Comparison of ENCODE assay signal across 20 mouse cellular contexts in the genomic region with DNA sequence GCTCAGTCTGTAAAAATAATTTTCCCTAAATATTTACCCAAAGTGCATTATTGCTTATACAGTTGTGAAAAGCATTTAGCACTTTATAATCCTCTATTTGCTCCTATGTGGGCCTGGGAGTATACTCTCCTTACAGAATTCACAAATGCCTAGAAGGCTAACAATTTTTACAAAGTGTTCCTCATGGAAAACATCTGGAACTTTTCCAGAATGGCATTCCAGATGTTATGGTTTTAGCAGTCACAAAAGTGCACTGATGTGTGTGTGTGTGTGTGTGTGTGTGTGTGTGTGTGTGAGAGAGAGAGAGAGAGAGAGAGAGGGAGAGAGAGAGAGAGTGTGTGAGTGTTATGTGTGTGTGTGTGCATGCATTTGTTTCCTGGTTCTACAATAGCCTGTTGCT.
DNase-seq lines count a peak whose midpoint lies in the region; ATAC-seq and TF ChIP-seq lines count a peak whose summit lies in the region.
"Had no signal": no experiment of that assay in that cellular context is flagged by ENCODE, and none has a peak within 500 bp of the region (broad histone marks: within the 10 kb centered on the region; RNA-seq: fewer than 3 reads in every experiment).

No protein-coding gene starts in this region.

- H3K4me2 ChIP-seq in embryonic facial prominence, embryonic 11.5 days (ENCODE audit: low read depth, low read length): no peak overlapping the region
- H3K4me2 ChIP-seq in limb, embryonic 14.5 days (replicated peaks; ENCODE audit: low read depth, low read length, severe bottlenecking): no peak overlapping the region
- H3K4me2 ChIP-seq: forebrain, embryonic 15.5 days; heart, embryonic 11.5 days; heart, embryonic 15.5 days; hindbrain, embryonic 13.5 days had no signal

- no peak overlapping the region for H3K4me3 ChIP-seq in embryonic facial prominence, embryonic 11.5 days (ENCODE audit: low read depth, low read length)
- no peak overlapping the region for H3K4me3 ChIP-seq in limb, embryonic 10.5 days
- H3K4me3 ChIP-seq in limb, embryonic 14.5 days (replicated peaks; ENCODE audit: low read length): no peak overlapping the region
- H3K4me3 ChIP-seq: forebrain, embryonic 15.5 days; heart, adult 2 months; heart, embryonic 15.5 days; hindbrain, embryonic 13.5 days had no signal

- TF ChIP-seq POLR2A in limb, embryonic 14.5 days (IDR thresholded peaks at IDR 0.05; ENCODE audit: borderline replicate concordance, extremely low read depth, insufficient read depth, insufficient read length): no peak

- H3K4me1 ChIP-seq in embryonic facial prominence, embryonic 11.5 days (ENCODE audit: control insufficient read depth, insufficient read depth, low read length): no peaks in the 10 kb centered on the region; the same call in 1 of the 2 replicates
- peaks cover 61% of the 10 kb centered on the region for H3K4me1 ChIP-seq in limb, embryonic 10.5 days
- peaks cover 42% of the 10 kb centered on the region for H3K4me1 ChIP-seq in limb, embryonic 14.5 days (ENCODE audit: control insufficient read depth, insufficient read depth, low read length)
- H3K4me1 ChIP-seq: forebrain, embryonic 15.5 days; heart, embryonic 15.5 days; hindbrain, embryonic 13.5 days had no signal

- H3K27me3 ChIP-seq in embryonic facial prominence, embryonic 11.5 days (ENCODE audit: control insufficient read depth, insufficient read depth, low read length): no peaks in the 10 kb centered on the region
- H3K27me3 ChIP-seq in limb, embryonic 10.5 days (ENCODE audit: low read depth, poor library complexity, severe bottlenecking): no peaks in the 10 kb centered on the region
- H3K27me3 ChIP-seq in limb, embryonic 14.5 days (ENCODE audit: control insufficient read depth, insufficient read depth, low read length): no peaks in the 10 kb centered on the region
- H3K27me3 ChIP-seq: forebrain, embryonic 15.5 days; heart, embryonic 15.5 days; hindbrain, embryonic 13.5 days had no signal

- no peaks in the 10 kb centered on the region for H3K36me3 ChIP-seq in embryonic facial prominence, embryonic 11.5 days (replicated peaks; ENCODE audit: control insufficient read depth, insufficient read depth, low read depth, low read length)
- H3K36me3 ChIP-seq in limb, embryonic 10.5 days: no peaks in the 10 kb centered on the region
- no peaks in the 10 kb centered on the region for H3K36me3 ChIP-seq in limb, embryonic 14.5 days (ENCODE audit: control insufficient read depth, insufficient read depth, low read length)
- H3K36me3 ChIP-seq: forebrain, embryonic 15.5 days; heart, embryonic 15.5 days; hindbrain, embryonic 13.5 days had no signal

- no peaks in the 10 kb centered on the region for H3K9me3 ChIP-seq in embryonic facial prominence, embryonic 11.5 days (replicated peaks; ENCODE audit: control insufficient read depth, low read length)
- H3K9me3 ChIP-seq in limb, embryonic 10.5 days (replicated peaks): no peaks in the 10 kb centered on the region
- no peaks in the 10 kb centered on the region for H3K9me3 ChIP-seq in limb, embryonic 14.5 days (ENCODE audit: control insufficient read depth, low read length)
- H3K9me3 ChIP-seq: forebrain, embryonic 15.5 days; heart, embryonic 15.5 days; hindbrain, embryonic 13.5 days had no signal

- ATAC-seq in embryonic facial prominence, embryonic 11.5 days (replicated peaks; ENCODE audit: insufficient number of reproducible peaks, low FRiP score, low TSS enrichment, low read depth): no peak
- ATAC-seq in limb, embryonic 14.5 days (ENCODE audit: low FRiP score, low read depth): peak; percentile 48; the same call in 1 of the 2 replicates
- ATAC-seq in CD4-positive, CD25-positive, alpha-beta regulatory T cell, adult 4 months: no peak
- ATAC-seq: forebrain, embryonic 15.5 days; hindbrain, postnatal 0 days had no signal

- DNase-seq in NIH3T3 (ENCODE audit: low read depth): peak; percentile 46
- peak; percentile 68 for DNase-seq in embryonic facial prominence, embryonic 11.5 days (ENCODE audit: low spot score)
- DNase-seq in limb, embryonic 10.5 days (ENCODE audit: low spot score): no peak
- DNase-seq in limb, embryonic 14.5 days (ENCODE audit: low spot score): peak; percentile 55
- no peak for DNase-seq in layer of hippocampus, adult 9-10 months (ENCODE audit: low spot score)
- no peak for DNase-seq in cerebellum, postnatal 14 days
- DNase-seq: adrenal gland, adult 8-10 months; adrenal gland, postnatal 36 days; cerebellum, adult 2 months; cerebellum, postnatal 10 days; embryo, embryonic 11 days; gastrocnemius, postnatal 10 days; heart, adult 2 months; heart, postnatal 14 days had no signal

- no peak overlapping the region for H3K9ac ChIP-seq in embryonic facial prominence, embryonic 11.5 days (replicated peaks; ENCODE audit: low read length)
- no peak overlapping the region for H3K9ac ChIP-seq in limb, embryonic 14.5 days (ENCODE audit: low read depth, low read length, severe bottlenecking)
- H3K9ac ChIP-seq: forebrain, embryonic 15.5 days; heart, embryonic 15.5 days; hindbrain, embryonic 13.5 days had no signal

- H3K27ac ChIP-seq in embryonic facial prominence, embryonic 11.5 days (replicated peaks; ENCODE audit: low read depth, low read length): no peak overlapping the region
- peak overlapping the region; percentile 88 for H3K27ac ChIP-seq in limb, embryonic 10.5 days
- no peak overlapping the region for H3K27ac ChIP-seq in limb, embryonic 14.5 days (replicated peaks; ENCODE audit: low read depth, low read length)
- H3K27ac ChIP-seq: forebrain, embryonic 15.5 days; heart, adult 2 months; heart, embryonic 15.5 days; hindbrain, embryonic 13.5 days; hindbrain, postnatal 0 days had no signal

Comparison
In these comparisons a context has a peak if more than half of its experiments do, and no peak if none do; other contexts are left out.
1. DNase-seq: peak in NIH3T3 (single experiment), embryonic facial prominence, embryonic 11.5 days (single experiment) and limb, embryonic 14.5 days (single experiment); none in limb, embryonic 10.5 days (single experiment), layer of hippocampus, adult 9-10 months (single experiment) and cerebellum, postnatal 14 days (0 of 2).